Mouse (Mus musculus) spleen, postnatal 36 days (tissue): ENCODE data around the gene 9530002B09Rik.

Experiments
- DNase-seq, 2 experiments: peaks; one replicate each; pipeline ENCODE4 v3.0.0; 2022; ENCODE audit warnings: low spot score in 2 of 2, mixed read lengths in 1 of 2

Gene 9530002B09Rik

DNA sequence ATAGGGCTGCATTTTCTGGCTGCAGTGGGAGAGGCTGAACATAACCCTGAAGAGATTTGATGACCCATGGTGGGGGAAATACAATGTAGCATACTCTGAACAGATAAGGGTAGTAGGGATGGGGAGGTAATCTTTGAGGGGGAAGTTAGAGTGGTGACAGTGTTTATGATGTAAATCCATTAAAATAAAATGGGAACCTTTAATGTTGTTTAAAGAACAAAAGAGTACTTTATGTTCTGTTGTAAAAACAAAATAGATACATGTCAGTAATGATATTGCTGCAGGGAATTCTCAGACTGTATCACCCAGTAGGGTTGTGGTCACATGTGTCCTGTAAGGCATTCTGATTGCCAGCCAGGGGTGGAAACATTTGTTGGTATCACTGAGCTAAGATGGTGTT lies at the start of gene 9530002B09Rik:
9530002B09Rik (plus strand) TSS at position 301 of the 400 bp plus-strand sequence.
- no peak for DNase-seq
